Mouse (Mus musculus) heart, postnatal 0 days (tissue): ENCODE data around the gene Creb3.
"Not testable (repeated sequence)": the region's sequence is repeated elsewhere in the genome, so short reads cannot be mapped to it uniquely, and the experiment has no call there.

Experiments
- CTCF ChIP-seq: IDR thresholded peaks from 2 replicates; pipeline ENCODE4 v1.5.1; 2016; ENCODE audit warnings: antibody characterized with exemption, control low read depth, low read depth
- EP300 ChIP-seq: IDR thresholded peaks from 2 replicates; pipeline ENCODE4 v1.6.1; 2016; ENCODE audit warnings: antibody characterized with exemption, low read depth

DNA sequence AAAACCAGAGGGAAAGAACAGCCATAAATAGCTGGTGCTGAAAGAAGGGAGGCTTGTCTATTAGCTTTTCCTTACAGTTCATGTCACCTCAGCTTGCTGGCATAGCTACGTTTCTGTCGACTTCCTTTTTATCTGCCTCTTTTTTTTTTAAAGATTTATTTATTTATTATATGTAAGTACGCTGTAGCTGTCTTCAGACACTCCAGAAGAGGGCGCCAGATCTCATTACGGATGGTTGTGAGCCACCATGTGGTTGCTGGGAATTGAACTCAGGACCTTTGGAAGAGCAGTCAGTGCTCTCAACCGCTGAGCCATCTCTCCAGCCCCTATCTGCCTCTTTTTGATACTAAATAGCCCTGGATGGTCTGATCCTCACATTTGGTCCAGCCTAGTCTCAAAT is 10.3 kb upstream of the Creb3 start:
- not testable (repeated sequence) for TF ChIP-seq CTCF, EP300
